Mouse (Mus musculus): ENCODE measurements around the gene Chd2. TPM values are rescaled to one million over a fixed set of nuclear protein-coding genes. Genes with fewer than 3 reads are reported as not detected.
A peak's percentile ranks its signal among the peaks of the same experiment; 100 is the strongest.
"Not testable (repeated sequence)": the region's sequence is repeated elsewhere in the genome, so short reads cannot be mapped to it uniquely, and the experiment has no call there.

Gene Chd2
- total RNA-seq (2021): 10 to 100 TPM; 47.7 to 50.3 TPM
- long read RNA-seq, partial matches to known transcripts: 0 of 5 reads
- long read RNA-seq, other reads (novel, unspliced or antisense): 5 of 5 reads

- DNase-seq (ENCODE audit: low spot score in 2 of 2): peak; percentile 65 to 73
These were observed at the start of gene Chd2 for GRCm38 (mm10) chr7:73541412-73542130. TSS of gene Chd2 (minus strand) at chr7:73541830.

- DNase-seq (ENCODE audit: low spot score in 2 of 2): no peak
These were observed 49.1 kb upstream of the Chd2 start for GRCm38 (mm10) chr7:73590757-73591156.

GRCm38 (mm10) chr7:73589208-73589771, 47.7 kb upstream of the Chd2 start:
- DNase-seq (ENCODE audit: low spot score in 2 of 2): peak in 1 of 2 experiments; percentile 37

- no peak for DNase-seq (ENCODE audit: low spot score in 2 of 2)
These were observed 46.8 kb upstream of the Chd2 start for GRCm38 (mm10) chr7:73588351-73588906.

GRCm38 (mm10) chr7:73586717-73587116, 45.1 kb upstream of the Chd2 start:
- DNase-seq (ENCODE audit: low spot score in 2 of 2): no peak

- DNase-seq (ENCODE audit: low spot score in 2 of 2): no peak
These were observed 44.6 kb upstream of the Chd2 start for GRCm38 (mm10) chr7:73586206-73586605.

- no peak for DNase-seq (ENCODE audit: low spot score in 2 of 2)
These were observed 43.7 kb upstream of the Chd2 start for GRCm38 (mm10) chr7:73585114-73586032.

GRCm38 (mm10) chr7:73584009-73584995, 42.7 kb upstream of the Chd2 start:
- peak in 1 of 2 experiments; percentile 43 for DNase-seq (ENCODE audit: low spot score in 2 of 2)

GRCm38 (mm10) chr7:73583400-73583799, 41.8 kb upstream of the Chd2 start:
- no peak for DNase-seq (ENCODE audit: low spot score in 2 of 2)

- DNase-seq (ENCODE audit: low spot score in 2 of 2): no peak
These were observed 40.3 kb upstream of the Chd2 start for GRCm38 (mm10) chr7:73581836-73582375.

- no peak for DNase-seq (ENCODE audit: low spot score in 2 of 2)
These were observed 37.6 kb upstream of the Chd2 start for GRCm38 (mm10) chr7:73579072-73579731.

- DNase-seq (ENCODE audit: low spot score in 2 of 2): no peak
These were observed 36.3 kb upstream of the Chd2 start for GRCm38 (mm10) chr7:73577888-73578421.

GRCm38 (mm10) chr7:73576101-73576936, 34.7 kb upstream of the Chd2 start:
- DNase-seq (ENCODE audit: low spot score in 2 of 2): no peak

GRCm38 (mm10) chr7:73575257-73575656, 33.6 kb upstream of the Chd2 start:
- no peak for DNase-seq (ENCODE audit: low spot score in 2 of 2)

- not testable (repeated sequence) for DNase-seq (ENCODE audit: low spot score in 2 of 2)
These were observed 33.0 kb upstream of the Chd2 start for GRCm38 (mm10) chr7:73574673-73575072.

- no peak for DNase-seq (ENCODE audit: low spot score in 2 of 2)
These were observed 30.9 kb upstream of the Chd2 start for GRCm38 (mm10) chr7:73572571-73572970.

- no peak for DNase-seq (ENCODE audit: low spot score in 2 of 2)
These were observed 27.3 kb upstream of the Chd2 start for GRCm38 (mm10) chr7:73568801-73569403.

GRCm38 (mm10) chr7:73567754-73568161, 26.1 kb upstream of the Chd2 start:
- DNase-seq (ENCODE audit: low spot score in 2 of 2): no peak
